Mouse (Mus musculus): ENCODE results near the gene Akap13. TPM values are rescaled to one million over a fixed set of nuclear protein-coding genes. Genes with fewer than 3 reads are reported as not detected.

Akap13 gene
- total and polyA plus RNA-seq, 3 experiments: 16.8 to 72.0 (median 64.1) TPM

DNA sequence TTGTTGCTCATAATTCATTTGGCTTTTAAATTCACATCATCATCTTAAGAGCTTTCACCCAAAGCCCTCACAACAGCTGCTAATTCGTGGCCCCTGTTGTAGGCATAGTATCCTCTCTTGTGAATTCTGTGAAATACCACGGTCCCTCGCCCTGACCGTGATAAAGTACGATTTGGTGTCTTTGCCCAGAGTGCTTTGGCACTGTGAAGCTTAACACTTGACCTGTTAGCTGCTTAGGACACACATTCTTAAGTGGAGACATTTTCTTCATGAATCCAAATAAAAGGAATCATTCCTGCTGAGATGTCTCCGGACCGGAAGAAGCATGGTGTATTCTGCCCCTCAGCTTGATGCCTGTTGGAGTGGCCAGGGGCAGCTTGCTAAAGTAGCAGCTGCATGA, 12.5 kb downstream of the Akap13 start:
- peaks cover 21% of the 10 kb centered on the region for H3K36me3 ChIP-seq (ENCODE audit: control insufficient read depth, insufficient read depth, low read length)
- TF ChIP-seq EP300 (IDR thresholded peaks at IDR 0.05; ENCODE audit: insufficient read depth, low read depth, low read length) (no peak), POLR2A (IDR thresholded peaks at IDR 0.05; ENCODE audit: insufficient read depth, low read depth, low read length) (no peak), CTCF (IDR thresholded peaks at IDR 0.05) (no peak)
- DNase-seq: no peak
- H3K4me3 ChIP-seq: no peak overlapping the region
- peaks cover 13% of the 10 kb centered on the region for H3K4me1 ChIP-seq (ENCODE audit: control insufficient read depth, insufficient read depth, low read length)
- WGBS: 63% methylated on average over 7 of the region's 7 CpGs
- H3K79me2 ChIP-seq (replicated peaks; ENCODE audit: control insufficient read depth, insufficient read depth, low read length): peaks cover 2% of the 10 kb centered on the region
- intact Hi-C loops (cut with DNase I): no loop called here
- H3K27ac ChIP-seq: no peak overlapping the region
- H3K9ac ChIP-seq (ENCODE audit: low read depth, low read length): no peak overlapping the region
- H3K27me3 ChIP-seq (ENCODE audit: control insufficient read depth, insufficient read depth, low read length): no peaks in the 10 kb centered on the region

DNA sequence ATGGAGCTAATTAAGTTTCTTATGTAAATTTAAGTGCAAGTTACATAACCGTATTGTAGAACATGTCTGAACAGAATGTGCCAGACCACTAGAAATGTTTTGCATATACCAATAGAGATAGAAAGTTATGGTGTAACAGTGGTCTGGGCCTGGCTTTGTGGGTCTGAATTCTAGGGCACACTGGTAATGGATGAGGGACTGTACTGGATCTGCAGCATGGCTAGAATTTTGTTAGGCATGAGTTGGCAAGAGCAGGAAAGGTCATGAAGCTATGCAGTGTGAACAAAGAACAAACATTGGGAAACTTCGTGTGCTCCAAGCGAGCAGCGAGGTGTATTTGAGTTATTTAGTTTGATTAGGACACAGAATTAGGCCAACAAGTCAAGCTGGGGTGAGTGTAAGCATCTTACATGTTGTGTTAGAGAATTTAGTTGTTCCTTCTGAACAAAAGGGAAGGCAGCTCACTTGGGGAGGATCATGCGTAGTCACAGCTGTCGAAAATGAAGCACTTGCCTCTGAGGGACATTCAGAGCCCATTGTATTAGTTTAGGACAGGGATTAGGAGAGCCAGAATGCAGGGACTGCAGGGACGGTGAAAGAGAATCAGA, 15.1 kb downstream of the Akap13 start:
- H3K4me3 ChIP-seq: no peak overlapping the region
- peaks cover 5% of the 10 kb centered on the region for H3K79me2 ChIP-seq (replicated peaks; ENCODE audit: control insufficient read depth, insufficient read depth, low read length)
- no peak overlapping the region for H3K27ac ChIP-seq
- TF ChIP-seq EP300 (IDR thresholded peaks at IDR 0.05; ENCODE audit: insufficient read depth, low read depth, low read length) (no peak), POLR2A (IDR thresholded peaks at IDR 0.05; ENCODE audit: insufficient read depth, low read depth, low read length) (no peak), CTCF (IDR thresholded peaks at IDR 0.05) (no peak)
- WGBS: 45% methylated on average over 7 of the region's 7 CpGs
- H3K36me3 ChIP-seq (ENCODE audit: control insufficient read depth, insufficient read depth, low read length): peaks cover 10% of the 10 kb centered on the region; the same call in 1 of the 2 replicates
- no peak overlapping the region for H3K9ac ChIP-seq (ENCODE audit: low read depth, low read length)
- H3K27me3 ChIP-seq (ENCODE audit: control insufficient read depth, insufficient read depth, low read length): no peaks in the 10 kb centered on the region
- no peak for DNase-seq
- peaks cover 11% of the 10 kb centered on the region for H3K4me1 ChIP-seq (ENCODE audit: control insufficient read depth, insufficient read depth, low read length)
- intact Hi-C loops (cut with DNase I): no loop called here

DNA sequence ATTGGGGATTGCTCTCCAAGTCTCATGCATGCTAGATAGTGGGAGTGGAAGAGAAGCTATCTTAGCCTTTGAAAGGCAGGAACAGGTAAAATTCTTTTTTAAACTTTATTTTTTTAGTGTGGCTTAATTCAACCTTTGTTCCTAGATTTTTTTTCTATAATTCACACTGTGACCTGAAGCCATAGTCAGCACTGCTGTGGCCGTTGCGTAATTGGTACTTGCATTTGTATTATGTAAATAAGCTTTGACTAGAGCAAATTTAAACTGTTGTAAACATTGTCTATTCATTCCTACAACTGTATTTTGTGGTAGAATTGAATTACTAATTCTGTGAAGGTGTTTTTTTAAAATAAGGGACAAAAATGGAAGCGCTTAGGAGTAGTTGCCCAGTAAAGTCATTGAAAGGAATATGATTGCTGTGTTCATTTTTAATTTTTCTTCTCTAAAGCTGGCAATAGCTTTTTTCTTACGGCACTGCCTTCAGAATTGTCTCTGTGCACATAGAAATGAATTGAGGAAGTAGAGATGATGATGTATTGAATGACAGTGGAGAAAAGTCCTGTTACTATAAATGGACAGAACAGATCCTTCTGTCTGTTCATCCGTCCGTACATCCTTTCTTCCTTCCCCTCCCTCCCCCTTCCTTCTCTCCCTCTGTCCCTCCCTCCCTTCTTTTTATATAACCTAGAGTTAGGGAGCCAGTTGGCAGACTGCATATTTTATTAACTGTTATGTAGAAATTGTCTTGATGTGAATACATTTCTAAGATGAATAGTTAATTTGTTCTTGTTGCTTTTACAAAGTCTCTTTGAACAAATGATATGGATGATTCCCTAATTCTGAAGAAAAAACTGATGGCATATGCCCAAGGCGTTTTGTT, 17.2 kb downstream of the Akap13 start:
- intact Hi-C loops (cut with DNase I): no loop called here
- TF ChIP-seq POLR2A (IDR thresholded peaks at IDR 0.05; ENCODE audit: insufficient read depth, low read depth, low read length) (no peak), EP300 (IDR thresholded peaks at IDR 0.05; ENCODE audit: insufficient read depth, low read depth, low read length) (no peak), CTCF (IDR thresholded peaks at IDR 0.05) (no peak)
- WGBS: 64% methylated on average over 7 of the region's 7 CpGs
- Histone ChIP-seq H3K4me1 (ENCODE audit: control insufficient read depth, insufficient read depth, low read length) (peaks cover 11% of the 10 kb centered on the region), H3K36me3 (ENCODE audit: control insufficient read depth, insufficient read depth, low read length) (peaks cover 7% of the 10 kb centered on the region; the same call in 1 of the 2 replicates), H3K79me2 (replicated peaks; ENCODE audit: control insufficient read depth, insufficient read depth, low read length) (peaks cover 3% of the 10 kb centered on the region), H3K4me3 (no peak overlapping the region), H3K27me3 (ENCODE audit: control insufficient read depth, insufficient read depth, low read length) (no peaks in the 10 kb centered on the region), H3K9ac (ENCODE audit: low read depth, low read length) (no peak overlapping the region), H3K27ac (no peak overlapping the region)
- no peak for DNase-seq

DNA sequence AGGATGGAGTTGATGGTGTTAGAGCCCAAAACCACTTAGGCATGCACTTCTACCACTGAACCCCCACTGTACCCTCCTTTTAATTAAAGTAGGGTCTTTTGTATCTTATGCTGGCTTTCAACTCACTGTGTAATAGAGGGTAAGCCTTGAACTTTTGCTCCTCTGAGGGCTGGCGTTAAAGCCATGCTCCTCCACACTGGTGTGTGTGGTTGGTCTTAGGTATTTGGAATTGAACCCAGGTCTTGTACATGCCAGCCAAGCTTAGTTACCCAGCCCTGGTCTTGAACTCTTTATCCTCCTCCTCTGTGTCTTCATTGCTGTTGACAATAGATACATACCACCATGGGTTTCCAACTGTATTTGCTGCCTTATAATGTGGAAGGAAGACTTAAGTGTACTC, 18.0 kb downstream of the Akap13 start:
- Histone ChIP-seq H3K27me3 (ENCODE audit: control insufficient read depth, insufficient read depth, low read length) (no peaks in the 10 kb centered on the region), H3K36me3 (ENCODE audit: control insufficient read depth, insufficient read depth, low read length) (peaks cover 2% of the 10 kb centered on the region; the same call in 1 of the 2 replicates), H3K9ac (ENCODE audit: low read depth, low read length) (no peak overlapping the region), H3K4me3 (no peak overlapping the region), H3K27ac (no peak overlapping the region), H3K79me2 (replicated peaks; ENCODE audit: control insufficient read depth, insufficient read depth, low read length) (peaks cover 3% of the 10 kb centered on the region), H3K4me1 (ENCODE audit: control insufficient read depth, insufficient read depth, low read length) (peaks cover 7% of the 10 kb centered on the region)
- DNase-seq: no peak
- TF ChIP-seq POLR2A (IDR thresholded peaks at IDR 0.05; ENCODE audit: insufficient read depth, low read depth, low read length) (no peak), EP300 (IDR thresholded peaks at IDR 0.05; ENCODE audit: insufficient read depth, low read depth, low read length) (no peak), CTCF (IDR thresholded peaks at IDR 0.05) (no peak)
- 94% methylated on average over 1 of the region's 1 CpGs for WGBS
- intact Hi-C loops (cut with DNase I): no loop called here

DNA sequence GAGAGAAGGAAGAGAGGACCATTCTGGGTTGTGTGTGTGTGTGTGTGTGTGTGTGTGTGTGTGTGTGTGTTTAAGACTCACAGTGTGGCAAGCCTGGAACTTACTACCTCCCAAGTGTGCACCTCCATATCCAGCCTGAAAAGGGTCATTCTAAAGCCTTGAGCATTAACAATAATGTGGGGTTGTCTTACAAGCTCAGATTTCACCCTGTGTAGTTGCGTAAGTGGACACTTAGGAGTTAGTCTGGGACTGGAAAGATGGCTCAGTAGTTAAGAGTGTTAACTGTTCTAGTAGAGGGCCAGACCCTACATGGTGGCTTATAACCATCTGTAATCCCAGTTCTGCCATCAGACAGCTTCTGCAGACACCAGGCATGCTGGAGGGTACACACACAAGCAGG, 18.7 kb downstream of the Akap13 start:
- TF ChIP-seq POLR2A (IDR thresholded peaks at IDR 0.05; ENCODE audit: insufficient read depth, low read depth, low read length): no peak
- no peak for TF ChIP-seq CTCF (IDR thresholded peaks at IDR 0.05)
- no peak for TF ChIP-seq EP300 (IDR thresholded peaks at IDR 0.05; ENCODE audit: insufficient read depth, low read depth, low read length)
- intact Hi-C loops (cut with DNase I): no loop called here
- Histone ChIP-seq H3K9ac (ENCODE audit: low read depth, low read length) (no peak overlapping the region), H3K4me1 (ENCODE audit: control insufficient read depth, insufficient read depth, low read length) (peaks cover 7% of the 10 kb centered on the region), H3K79me2 (replicated peaks; ENCODE audit: control insufficient read depth, insufficient read depth, low read length) (peaks cover 5% of the 10 kb centered on the region), H3K36me3 (ENCODE audit: control insufficient read depth, insufficient read depth, low read length) (peaks cover 2% of the 10 kb centered on the region; the same call in 1 of the 2 replicates), H3K27me3 (ENCODE audit: control insufficient read depth, insufficient read depth, low read length) (no peaks in the 10 kb centered on the region), H3K27ac (no peak overlapping the region), H3K4me3 (no peak overlapping the region)
- no peak for DNase-seq
- 82% methylated on average over 1 of the region's 1 CpGs for WGBS

Data from heart, adult 2 months (tissue).